Mouse (Mus musculus) hindbrain, postnatal 0 days (tissue): ENCODE data around the gene Zbtb22. TPM values are rescaled to one million over a fixed set of nuclear protein-coding genes. Genes with fewer than 3 reads are reported as not detected.
"Not testable (repeated sequence)": the region's sequence is repeated elsewhere in the genome, so short reads cannot be mapped to it uniquely, and the experiment has no call there.

Source experiments
- ATAC-seq: fragments of 200-750 bp; cut with Nextera tagmentation; 2 replicates; pipeline ENCODE4 v1.8.0; 2017; ENCODE audit warnings: mild to moderate bottlenecking, moderate TSS enrichment, moderate library complexity
- DNase-seq: peaks from one replicate; pipeline ENCODE4 v3.0.0-alpha.2; 2015; ENCODE audit warnings: low spot score
- H3K27ac ChIP-seq: fragments of 300-500 bp; sonication (generic); 2 replicates; pipeline ENCODE4 v1.5.1; 2014; ENCODE audit warnings: mild to moderate bottlenecking
- H3K27me3 ChIP-seq: fragments of 300-500 bp; sonication (generic); 2 replicates; pipeline ENCODE4 v1.6.1; 2014; ENCODE audit warnings: low read length, mixed read lengths; ENCODE audit not compliant: insufficient read depth
- H3K36me3 ChIP-seq: fragments of 300-500 bp; sonication (generic); 2 replicates; pipeline ENCODE4 v1.6.1; 2014; ENCODE audit warnings: low read length, mixed read lengths; ENCODE audit not compliant: insufficient read depth
- H3K4me1 ChIP-seq: fragments of 300-500 bp; sonication (generic); 2 replicates; pipeline ENCODE4 v1.6.1; 2014; ENCODE audit warnings: antibody characterized with exemption, low read length, mixed read lengths; ENCODE audit not compliant: insufficient read depth
- H3K4me2 ChIP-seq: fragments of 300-500 bp; sonication (generic); 2 replicates; pipeline ENCODE4 v1.6.1; 2014; ENCODE audit warnings: low read depth, mild to moderate bottlenecking, low read length, moderate library complexity, mixed read lengths
- H3K4me3 ChIP-seq: fragments of 300-500 bp; sonication (generic); 2 replicates; pipeline ENCODE4 v1.5.1; 2014; ENCODE audit warnings: low read length
- H3K9ac ChIP-seq: fragments of 300-500 bp; sonication (generic); replicated peaks from 2 replicates; pipeline ENCODE4 v1.6.1; 2014; ENCODE audit warnings: mild to moderate bottlenecking, low read length, moderate library complexity, mixed read lengths
- H3K9me3 ChIP-seq: fragments of 300-500 bp; sonication (generic); 2 replicates; pipeline ENCODE4 v1.6.1; 2016; ENCODE audit warnings: low read length, mixed read lengths
- CTCF ChIP-seq: IDR thresholded peaks from 2 replicates; pipeline ENCODE4 v1.5.1; 2016; ENCODE audit warnings: antibody characterized with exemption, control low read depth, low read depth
- whole genome bisulfite sequencing: fragments of 180-500 bp; shearing (Covaris S2); extraction: QIAGEN DNeasy Blood & Tissue Kit; methylation state at CpG from one replicate; pipeline ENCODE4 v1.1.7; 2014; 5-methylcytosine and 5-hydroxymethylcytosine counted together
- polyA plus RNA-seq: library from polyadenylated mRNA; unstranded; fragments of >200 nt; fragmentation: Nextera tagmentation; extraction: Ambion mirVana; gene quantifications from 2 replicates; pipeline ENCODE4 v1.2.1, GENCODE M21; 2015
- total RNA-seq: library from RNA; depleted of rRNA; stranded (reverse); fragments of >200 nt; gene quantifications from 2 replicates; pipeline ENCODE4 v1.2.3, GENCODE M21; 2014; rRNA removed

The Zbtb22 gene
- total RNA-seq (58.5 TPM in 2 replicates), polyA plus RNA-seq (20.8 and 23.0 TPM in 2 replicates)

GRCm38 (mm10) chr17:33915671-33916250, at the start of gene Zbtb22, which contains the start of gene Tapbp:
TSS of gene Zbtb22 (plus strand) at chr17:33915904.
TSS of gene Tapbp (plus strand) at chr17:33915899.
- WGBS = under 1% methylated on average over 31 of the region's 34 CpGs
- peak within 1 kb of the TSS; percentile 76 for H3K4me2 ChIP-seq
- DNase-seq (peak; percentile 98), ATAC-seq (peak; percentile 94)
- peak within 1 kb of the TSS; percentile 69 for H3K27ac ChIP-seq
- H3K4me1 ChIP-seq = 0 out of 2 replicates have a peak, but pooled peaks cover 5% of the 10 kb centered on the region
- TF ChIP-seq CTCF = no peak
- H3K9ac ChIP-seq = peak within 1 kb of the TSS; percentile 58
- H3K27me3 ChIP-seq = no peaks in the 10 kb centered on the region
- H3K9me3 ChIP-seq = no peaks in the 10 kb centered on the region
- peaks cover 30% of the 10 kb centered on the region for H3K36me3 ChIP-seq
- peak within 1 kb of the TSS; percentile 58 for H3K4me3 ChIP-seq

DNA sequence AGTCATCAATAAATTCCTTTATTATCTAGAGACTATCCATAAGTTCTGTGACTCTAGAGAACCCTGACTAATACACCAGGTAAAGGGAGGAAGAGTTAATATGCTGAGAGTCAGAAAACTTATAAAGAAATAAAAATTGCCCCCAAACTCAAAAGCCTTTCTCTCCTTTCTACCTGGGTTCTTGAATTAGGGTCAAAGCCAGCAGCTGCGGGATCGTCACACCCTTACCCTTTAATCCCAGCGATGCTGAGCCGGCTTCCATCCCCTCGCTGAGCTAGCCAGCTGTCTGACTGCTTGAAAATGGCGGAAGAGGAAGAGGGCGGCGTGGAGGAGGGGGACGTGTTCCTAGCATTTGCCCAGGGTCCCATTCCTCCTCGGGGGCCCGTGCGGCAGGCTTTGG, 42.2 kb upstream of the Zbtb22 start, which contains the start of gene Gm7029:
TSS of gene Gm7029 (plus strand) at position 301 of the 400 bp plus-strand sequence.
- H3K4me1 ChIP-seq, DNase-seq, H3K9ac ChIP-seq, H3K9me3 ChIP-seq, H3K4me2 ChIP-seq, ATAC-seq, H3K27me3 ChIP-seq, H3K4me3 ChIP-seq, H3K36me3 ChIP-seq, H3K27ac ChIP-seq: not testable (repeated sequence)
- WGBS = 67% methylated on average over 3 of the region's 12 CpGs

DNA sequence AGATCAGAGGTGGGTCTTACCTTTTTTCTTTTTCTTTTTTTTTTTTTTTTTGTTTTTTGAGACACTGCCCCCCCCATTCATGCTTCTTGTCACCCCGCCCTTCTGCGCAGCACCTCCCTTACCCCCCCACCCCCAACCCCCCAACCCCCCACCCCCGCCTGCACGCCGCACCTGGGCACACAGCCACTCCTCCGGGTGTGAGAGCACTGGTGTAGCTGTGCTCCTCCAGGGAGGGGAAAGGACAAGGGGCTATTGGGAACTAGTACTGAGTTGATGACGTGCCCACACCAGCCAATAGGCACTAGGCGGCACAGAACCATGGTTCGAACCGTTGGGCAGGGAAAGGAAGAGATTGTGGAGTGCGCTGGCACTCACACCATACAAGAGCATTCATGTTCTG, 41.3 kb upstream of the Zbtb22 start:
- Histone ChIP-seq H3K9ac (no peak overlapping the region), H3K27me3 (no peaks in the 10 kb centered on the region), H3K36me3 (no peaks in the 10 kb centered on the region), H3K4me2 (no peak overlapping the region), H3K4me3 (no peak overlapping the region), H3K4me1 (no peaks in the 10 kb centered on the region), H3K27ac (no peak overlapping the region), H3K9me3 (no peaks in the 10 kb centered on the region)
- 88% methylated on average over 11 of the region's 11 CpGs for WGBS
- ATAC-seq = no peak
- no peak for DNase-seq
- no peak for TF ChIP-seq CTCF

GRCm38 (mm10) chr17:33875797-33876196, 39.9 kb upstream of the Zbtb22 start:
- H3K4me3 ChIP-seq, H3K4me2 ChIP-seq, H3K27me3 ChIP-seq, DNase-seq, H3K4me1 ChIP-seq, H3K36me3 ChIP-seq, ATAC-seq, H3K9ac ChIP-seq, H3K27ac ChIP-seq, H3K9me3 ChIP-seq: not testable (repeated sequence)
- WGBS = 79% methylated on average over 5 of the region's 5 CpGs
- TF ChIP-seq CTCF = peak; percentile 15; the same call in 1 of the 2 replicates

DNA sequence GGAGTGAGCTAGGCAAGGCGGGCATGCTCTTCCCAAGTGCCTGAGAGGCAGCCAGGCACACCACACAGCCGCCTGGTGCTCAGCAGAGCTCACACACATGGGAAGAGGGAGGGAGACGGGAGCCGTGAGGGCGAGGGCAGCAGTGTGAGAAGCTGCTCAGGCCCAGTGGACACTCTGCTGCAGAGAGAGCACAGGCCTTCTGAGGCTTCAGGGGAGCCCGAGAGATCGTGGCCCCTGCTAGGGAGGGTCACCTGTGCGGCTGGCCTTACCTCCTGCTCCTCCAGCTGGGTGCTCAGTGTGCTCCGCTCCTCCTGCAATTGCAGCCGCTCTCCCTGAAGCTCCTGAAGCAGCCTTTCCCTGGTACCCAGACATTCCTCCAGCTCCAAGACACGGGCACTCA, 31.4 kb upstream of the Zbtb22 start:
- not testable (repeated sequence) for ATAC-seq, DNase-seq, H3K27me3 ChIP-seq, H3K4me1 ChIP-seq, H3K9ac ChIP-seq, H3K27ac ChIP-seq, H3K4me3 ChIP-seq, H3K4me2 ChIP-seq, H3K36me3 ChIP-seq, H3K9me3 ChIP-seq
- 93% methylated on average over 8 of the region's 11 CpGs for WGBS

- not testable (repeated sequence) for H3K9ac ChIP-seq, DNase-seq, H3K27me3 ChIP-seq, H3K36me3 ChIP-seq, ATAC-seq, H3K4me3 ChIP-seq, H3K27ac ChIP-seq, H3K4me2 ChIP-seq, H3K9me3 ChIP-seq, H3K4me1 ChIP-seq
- whole genome bisulfite sequencing = 85% methylated on average over 2 of the region's 2 CpGs
These were observed 27.9 kb upstream of the Zbtb22 start for GRCm38 (mm10) chr17:33887802-33888201.

GRCm38 (mm10) chr17:33888230-33888629, 27.5 kb upstream of the Zbtb22 start:
- not testable (repeated sequence) for DNase-seq, H3K9me3 ChIP-seq, H3K27ac ChIP-seq, H3K27me3 ChIP-seq, ATAC-seq, H3K4me3 ChIP-seq, H3K36me3 ChIP-seq, H3K4me1 ChIP-seq, H3K9ac ChIP-seq, H3K4me2 ChIP-seq

DNA sequence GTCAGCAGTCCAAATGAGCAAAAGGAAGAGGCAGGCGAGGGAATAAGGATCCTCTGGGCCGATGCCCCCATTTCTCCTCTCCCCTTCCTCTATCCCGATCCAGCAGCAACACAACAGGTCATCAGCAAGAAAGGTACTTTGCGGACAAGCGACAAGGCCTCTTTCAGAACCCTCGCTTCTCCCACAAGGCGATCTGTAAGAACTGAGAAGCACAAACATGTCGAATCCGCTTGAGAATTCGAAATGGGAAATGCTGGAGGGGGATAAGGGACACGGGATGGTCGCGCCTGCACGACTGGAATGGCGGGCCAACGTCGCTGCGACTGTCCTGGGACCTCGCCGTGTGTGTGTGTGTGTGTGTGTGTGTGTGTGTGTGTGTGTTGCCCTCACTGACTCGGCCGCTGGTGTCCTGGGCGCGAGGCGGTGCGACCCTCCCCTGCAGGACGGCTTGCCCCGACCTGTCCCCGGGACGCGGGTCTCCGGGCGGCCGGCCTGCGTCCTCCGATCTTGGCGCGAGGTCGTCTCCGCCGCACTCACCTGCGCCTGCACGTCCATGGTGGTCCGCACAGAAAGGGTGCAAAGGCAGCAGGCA, 25.7 kb upstream of the Zbtb22 start:
- Histone ChIP-seq H3K9ac (peak overlapping the region; percentile 45; the same call in 1 of the 2 replicates), H3K4me2 (peak overlapping the region; percentile 63), H3K4me3 (peak overlapping the region; percentile 55)
- not testable (repeated sequence) for DNase-seq, H3K27me3 ChIP-seq, H3K4me1 ChIP-seq, H3K27ac ChIP-seq, H3K9me3 ChIP-seq, H3K36me3 ChIP-seq
- peak; percentile 27; the same call in 1 of the 2 replicates for ATAC-seq
- under 1% methylated on average over 35 of the region's 44 CpGs for WGBS
